Mouse (Mus musculus) MEL (cell line): Measurements from ENCODE around the gene Nectin2.

ENCODE experiments used
- CTCF ChIP-seq, 3 experiments: IDR thresholded peaks in 2 of 3; conservative IDR thresholded peaks in 1 of 3; 2 replicates each; pipeline ENCODE4 v1.5.1; 2011 to 2012; ENCODE audit warnings: low read length in 3 of 3, low read depth in 2 of 3, mild to moderate bottlenecking in 2 of 3, improper control_type of control experiment in 1 of 3, inconsistent platforms in 1 of 3, mixed read lengths in 1 of 3, moderate library complexity in 1 of 3; ENCODE audit not compliant: control insufficient read depth in 1 of 3, insufficient read depth in 1 of 3, poor library complexity in 1 of 3, severe bottlenecking in 1 of 3
- MAFK ChIP-seq: IDR thresholded peaks from 2 replicates; pipeline ENCODE4 v1.6.1; 2011; ENCODE audit warnings: low read depth, mild to moderate bottlenecking, low read length, improper control_type of control experiment, borderline replicate concordance
- MEF2A ChIP-seq: IDR thresholded peaks from 2 replicates; pipeline ENCODE4 v1.6.1; 2014; ENCODE audit warnings: low read depth, mild to moderate bottlenecking, inconsistent platforms, low read length, improper control_type of control experiment; ENCODE audit not compliant: poor library complexity, insufficient replicate concordance, severe bottlenecking; ENCODE audit errors: extremely low read depth
- NELFE ChIP-seq: IDR thresholded peaks from 2 replicates; pipeline ENCODE4 v1.6.1; 2011; ENCODE audit warnings: low read depth, low read length, improper control_type of control experiment
- SMC3 ChIP-seq: IDR thresholded peaks from 2 replicates; pipeline ENCODE4 v1.6.1; 2011; ENCODE audit warnings: low read depth, low read length, improper control_type of control experiment
- USF1 ChIP-seq: IDR thresholded peaks from 2 replicates; pipeline ENCODE4 v1.6.1; 2014; ENCODE audit warnings: low read depth, mild to moderate bottlenecking, inconsistent platforms, low read length, improper control_type of control experiment, moderate library complexity

DNA sequence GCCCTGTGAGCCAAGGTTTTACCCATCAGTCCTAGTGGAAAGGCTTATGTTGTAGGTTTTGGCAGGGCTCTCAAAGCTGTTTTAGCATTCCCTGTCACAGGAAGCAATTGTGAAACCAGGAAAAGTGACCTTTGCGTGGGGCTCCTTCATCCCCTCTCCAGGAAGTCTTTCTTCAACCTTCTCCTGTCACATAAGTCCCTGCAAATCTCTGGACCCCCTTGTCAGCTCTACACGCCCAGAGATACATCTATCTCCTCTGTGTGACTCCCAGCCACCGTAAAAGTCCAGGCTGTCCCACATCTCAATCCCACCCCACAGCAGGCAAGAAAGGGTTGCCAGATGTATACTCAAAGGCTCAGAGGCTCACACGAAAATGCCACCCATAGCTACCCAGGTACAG is 21.4 kb upstream of the Nectin2 start:
- TF ChIP-seq CTCF (IDR thresholded peaks at IDR 0.05 in 2 of 3, conservative IDR thresholded peaks at IDR 0.05 in 1 of 3; ENCODE audit: control insufficient read depth in 1 of 3, insufficient read depth in 1 of 3, low read depth in 2 of 3, low read length in 3 of 3, poor library complexity in 1 of 3, severe bottlenecking in 1 of 3) (no peak), MEF2A (no peak), USF1 (no peak), MAFK (no peak), SMC3 (no peak), NELFE (no peak)
